Mouse (Mus musculus): ENCODE measurements around the gene Meis1. TPM values are rescaled to one million over a fixed set of nuclear protein-coding genes. Genes with fewer than 3 reads are reported as not detected.

Gene Meis1
- polyA plus RNA-seq (2016; fragmentation: Nextera tagmentation; extraction: Ambion mirVana), result 188 and 191 TPM in 2 replicates

DNA sequence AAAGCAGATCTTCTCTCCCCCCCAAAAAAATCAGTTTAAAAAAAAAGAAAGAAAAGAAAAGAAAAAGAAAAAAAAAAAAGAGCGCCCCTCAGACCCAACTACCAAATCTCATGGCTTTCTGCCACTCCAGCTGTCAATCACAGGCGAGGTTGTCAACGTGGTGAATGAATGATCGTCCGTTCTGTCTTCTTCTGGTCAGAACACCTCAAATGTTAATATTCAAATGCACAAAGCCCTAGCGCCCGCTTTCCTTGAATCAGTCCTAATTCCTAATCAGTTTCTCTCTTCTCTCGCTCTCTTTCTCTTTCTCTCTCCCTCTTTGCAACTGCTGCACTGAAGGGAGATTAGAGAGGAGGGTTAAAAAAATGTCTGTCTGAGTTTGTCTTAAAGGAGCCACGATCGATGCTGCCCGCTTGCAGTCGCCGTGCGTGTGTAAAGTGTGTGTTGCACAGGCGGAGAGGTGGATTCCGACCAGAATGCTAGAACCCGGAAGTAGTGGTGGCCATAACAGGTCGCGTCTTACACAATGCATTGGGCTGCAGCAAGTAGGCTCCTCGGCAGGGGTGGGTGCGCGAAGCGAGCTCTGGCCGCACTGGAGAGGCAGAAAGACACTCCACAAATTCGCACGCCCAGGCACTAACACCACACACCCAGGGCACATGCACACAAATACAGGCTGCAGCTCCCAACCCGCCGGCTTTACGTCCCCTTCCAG, at the start of gene Meis1:
Gene Meis1, minus strand, starts transcription at position 497 of the 715 bp plus-strand sequence.
- WGBS, result under 1% methylated on average over 29 of the region's 29 CpGs
- peaks cover 12% of the 10 kb centered on the region; the same call in 1 of the 2 replicates for H3K36me3 ChIP-seq
- peaks cover 30% of the 10 kb centered on the region for H3K4me1 ChIP-seq
- H3K4me2 ChIP-seq (replicated peaks), result peak within 1 kb of the TSS; percentile 92
- ATAC-seq (ENCODE audit: low FRiP score, low read depth), result peak; percentile 92
- H3K9ac ChIP-seq, result peak within 1 kb of the TSS; percentile 100
- no peaks in the 10 kb centered on the region for H3K9me3 ChIP-seq
- peak within 1 kb of the TSS; percentile 77 for H3K4me3 ChIP-seq
- no peaks in the 10 kb centered on the region for H3K27me3 ChIP-seq (replicated peaks)
- peak within 1 kb of the TSS; percentile 99 for H3K27ac ChIP-seq

DNA sequence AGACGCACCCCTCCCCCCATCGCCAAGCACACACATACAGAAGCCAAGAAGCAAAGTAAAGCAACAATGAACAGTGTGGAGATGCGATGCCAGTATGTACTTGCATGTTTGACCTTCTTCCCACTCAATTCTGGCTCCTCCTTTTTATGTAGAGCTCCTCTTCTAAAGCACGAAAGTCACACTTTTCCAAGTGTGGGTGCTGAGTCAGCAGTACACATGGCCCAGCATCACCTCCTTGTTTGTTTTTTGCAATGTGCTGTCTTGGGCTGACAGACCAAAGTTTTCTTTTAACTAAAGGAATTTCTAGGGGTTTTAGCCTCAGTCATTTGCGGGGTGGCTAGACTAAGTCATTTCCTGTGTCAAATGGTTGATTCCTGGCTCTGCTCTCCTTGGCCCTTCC, 48.5 kb upstream of the Meis1 start:
- no peak for ATAC-seq (ENCODE audit: low FRiP score, low read depth)
- Histone ChIP-seq H3K9ac (no peak overlapping the region), H3K4me1 (no peaks in the 10 kb centered on the region), H3K9me3 (no peaks in the 10 kb centered on the region), H3K36me3 (no peaks in the 10 kb centered on the region), H3K27ac (no peak overlapping the region), H3K4me3 (no peak overlapping the region), H3K4me2 (replicated peaks) (no peak overlapping the region), H3K27me3 (replicated peaks) (no peaks in the 10 kb centered on the region)
- 82% methylated on average over 5 of the region's 5 CpGs for WGBS

DNA sequence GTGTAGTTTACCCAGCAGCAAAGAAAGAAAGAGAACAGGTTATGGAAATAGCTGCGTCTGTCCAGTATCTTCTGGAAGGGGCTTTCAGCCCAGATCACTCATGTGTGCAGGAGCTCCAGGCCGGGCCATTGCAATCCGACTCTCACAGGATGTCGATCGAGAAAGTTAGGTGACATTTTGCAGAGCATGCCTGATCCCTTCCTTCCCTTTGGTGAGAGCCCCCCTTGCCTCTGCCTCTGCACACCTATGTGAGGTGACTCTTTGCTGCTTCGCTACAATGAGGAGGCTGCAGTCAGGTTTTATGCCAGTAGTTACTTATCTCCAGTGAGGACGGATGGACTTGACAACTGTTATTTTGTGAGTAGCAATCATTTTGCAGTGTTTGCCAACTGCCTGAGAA, 30.5 kb upstream of the Meis1 start:
- Histone ChIP-seq H3K9me3 (no peaks in the 10 kb centered on the region), H3K4me3 (no peak overlapping the region), H3K4me1 (0 out of 2 replicates have a peak, but pooled peaks cover 6% of the 10 kb centered on the region), H3K36me3 (no peaks in the 10 kb centered on the region), H3K4me2 (replicated peaks) (no peak overlapping the region), H3K27me3 (replicated peaks) (no peaks in the 10 kb centered on the region), H3K27ac (no peak overlapping the region), H3K9ac (no peak overlapping the region)
- no peak for ATAC-seq (ENCODE audit: low FRiP score, low read depth)
- WGBS, result 78% methylated on average over 7 of the region's 7 CpGs

DNA sequence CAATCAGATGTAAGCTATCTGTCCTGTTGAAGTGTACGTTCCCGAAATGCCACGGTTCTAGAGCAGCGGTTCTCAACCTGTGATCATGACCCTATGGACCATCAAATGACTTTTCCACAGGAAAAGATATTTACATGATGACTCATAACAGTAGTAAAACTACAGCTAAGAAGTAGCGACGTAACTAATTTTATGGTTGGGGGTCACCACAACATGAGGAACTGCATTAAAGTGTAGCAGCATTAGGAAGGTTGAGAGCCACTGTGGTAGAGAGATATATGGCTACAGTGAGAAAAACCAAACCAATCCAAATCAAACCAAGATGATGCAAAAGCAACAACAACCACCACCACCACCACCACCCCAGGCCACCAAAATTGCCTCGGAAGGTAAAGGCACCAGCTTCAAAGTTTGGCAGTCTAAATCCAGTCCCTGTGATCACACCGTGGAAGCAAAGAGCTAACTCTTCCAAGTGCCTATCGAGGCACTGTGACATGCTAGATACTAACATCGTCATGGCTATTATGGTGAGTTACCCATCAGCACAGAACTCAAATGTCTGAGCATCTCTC, 17.9 kb upstream of the Meis1 start:
- WGBS, result 93% methylated on average over 10 of the region's 10 CpGs
- H3K9me3 ChIP-seq, result no peaks in the 10 kb centered on the region

DNA sequence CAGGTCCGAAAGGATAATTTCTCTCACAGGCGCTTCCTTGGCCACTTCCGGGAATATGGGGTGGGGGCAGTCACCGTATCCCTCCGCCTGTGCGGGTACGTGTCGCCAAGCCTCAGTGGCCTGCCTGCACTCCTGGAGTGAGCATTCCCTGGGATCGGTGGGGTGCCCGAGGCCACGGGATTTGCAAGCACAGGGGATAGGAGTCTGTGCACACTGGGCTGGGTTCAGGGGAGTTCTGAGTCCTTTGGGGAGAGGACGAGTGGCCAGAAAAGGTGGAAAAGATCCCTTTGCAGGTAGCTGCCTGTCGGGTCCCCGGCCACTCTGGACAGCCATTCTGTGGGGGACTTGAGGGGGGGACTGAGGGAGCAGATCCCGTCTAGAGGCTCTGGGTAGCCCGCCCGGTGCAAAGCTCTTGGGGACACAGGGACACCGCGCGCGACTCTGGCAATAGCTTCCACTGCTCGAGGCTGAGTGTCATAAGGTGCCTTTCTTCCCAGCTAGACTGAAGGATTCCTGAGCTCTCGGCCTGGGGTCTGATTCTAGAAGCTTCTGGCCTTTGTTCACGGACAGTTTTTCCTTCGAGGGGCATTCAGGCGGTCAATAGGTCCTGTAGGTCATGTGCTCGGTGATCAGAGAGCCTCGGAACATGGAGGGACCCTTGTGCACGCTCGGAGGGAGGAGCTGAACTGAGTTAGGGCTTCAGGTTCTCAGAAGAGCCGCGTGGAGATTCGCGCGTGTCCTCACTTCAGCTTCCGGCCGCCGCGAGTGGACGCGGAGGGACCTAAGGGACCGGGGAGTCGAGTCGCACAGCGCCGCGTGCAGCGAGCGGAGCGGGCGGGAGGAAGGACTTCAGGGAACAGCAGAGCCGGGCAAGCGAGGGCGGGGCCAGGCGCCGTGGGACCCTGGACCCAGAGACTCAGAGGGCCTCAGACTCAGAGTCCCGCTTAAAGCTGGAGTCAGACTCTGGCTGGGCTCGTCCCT, 8.1 kb upstream of the Meis1 start:
- peak overlapping the region; percentile 51 for H3K4me3 ChIP-seq

More for the DNA sequence above, 17.9 kb upstream of the Meis1 start:
- ATAC-seq (ENCODE audit: low FRiP score, low read depth), result no peak
- Histone ChIP-seq H3K4me2 (replicated peaks) (no peak overlapping the region), H3K27ac (no peak overlapping the region), H3K27me3 (replicated peaks) (no peaks in the 10 kb centered on the region), H3K9ac (no peak overlapping the region), H3K4me1 (no peaks in the 10 kb centered on the region), H3K36me3 (no peaks in the 10 kb centered on the region), H3K4me3 (no peak overlapping the region)

DNA sequence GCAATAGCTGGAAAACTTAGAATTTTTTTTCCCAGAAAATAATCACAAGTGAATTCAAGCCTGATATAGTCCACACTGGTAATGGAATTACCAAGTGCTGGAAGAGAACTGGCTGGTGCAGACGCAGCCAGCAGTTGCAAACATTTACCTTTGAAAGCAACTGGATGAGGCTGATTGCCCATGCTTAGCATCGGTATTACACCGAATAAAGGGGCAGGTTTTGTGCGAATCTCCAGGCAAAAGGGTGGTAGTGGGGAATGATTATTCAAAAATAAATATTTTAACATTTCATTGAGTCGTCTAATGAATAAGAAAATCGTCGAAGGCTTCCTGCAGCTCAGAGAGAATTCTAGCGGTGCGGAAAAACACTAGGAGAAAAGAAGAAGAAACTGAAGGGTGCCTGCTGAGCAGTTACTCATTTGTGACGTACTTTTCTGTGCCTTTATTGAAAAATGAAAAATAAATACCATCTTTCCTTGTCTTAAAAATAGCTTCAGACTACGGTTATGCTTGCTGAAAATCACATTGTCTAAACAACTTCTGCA, 7.3 kb upstream of the Meis1 start:
- no peaks in the 10 kb centered on the region for H3K36me3 ChIP-seq
- 3% methylated on average over 11 of the region's 11 CpGs for WGBS
- H3K9ac ChIP-seq, result peak overlapping the region; percentile 79
- H3K27me3 ChIP-seq (replicated peaks), result no peaks in the 10 kb centered on the region
- peak overlapping the region; percentile 91 for H3K4me2 ChIP-seq (replicated peaks)
- peaks cover 36% of the 10 kb centered on the region for H3K4me1 ChIP-seq
- H3K4me3 ChIP-seq, result peak overlapping the region; percentile 51
- ATAC-seq (ENCODE audit: low FRiP score, low read depth), result no peak
- H3K9me3 ChIP-seq, result no peaks in the 10 kb centered on the region
- peak overlapping the region; percentile 28; the same call in 1 of the 2 replicates for H3K27ac ChIP-seq

More for the DNA sequence above, 8.1 kb upstream of the Meis1 start:
- WGBS, result under 1% methylated on average over 56 of the region's 58 CpGs
- ATAC-seq (ENCODE audit: low FRiP score, low read depth), result peak; percentile 85
- H3K27me3 ChIP-seq (replicated peaks), result no peaks in the 10 kb centered on the region
- H3K9me3 ChIP-seq, result no peaks in the 10 kb centered on the region
- no peaks in the 10 kb centered on the region for H3K36me3 ChIP-seq
- peak overlapping the region; percentile 91 for H3K4me2 ChIP-seq (replicated peaks)
- peak overlapping the region; percentile 79 for H3K9ac ChIP-seq
- H3K27ac ChIP-seq, result peak overlapping the region; percentile 28
- H3K4me1 ChIP-seq, result peaks cover 28% of the 10 kb centered on the region

DNA sequence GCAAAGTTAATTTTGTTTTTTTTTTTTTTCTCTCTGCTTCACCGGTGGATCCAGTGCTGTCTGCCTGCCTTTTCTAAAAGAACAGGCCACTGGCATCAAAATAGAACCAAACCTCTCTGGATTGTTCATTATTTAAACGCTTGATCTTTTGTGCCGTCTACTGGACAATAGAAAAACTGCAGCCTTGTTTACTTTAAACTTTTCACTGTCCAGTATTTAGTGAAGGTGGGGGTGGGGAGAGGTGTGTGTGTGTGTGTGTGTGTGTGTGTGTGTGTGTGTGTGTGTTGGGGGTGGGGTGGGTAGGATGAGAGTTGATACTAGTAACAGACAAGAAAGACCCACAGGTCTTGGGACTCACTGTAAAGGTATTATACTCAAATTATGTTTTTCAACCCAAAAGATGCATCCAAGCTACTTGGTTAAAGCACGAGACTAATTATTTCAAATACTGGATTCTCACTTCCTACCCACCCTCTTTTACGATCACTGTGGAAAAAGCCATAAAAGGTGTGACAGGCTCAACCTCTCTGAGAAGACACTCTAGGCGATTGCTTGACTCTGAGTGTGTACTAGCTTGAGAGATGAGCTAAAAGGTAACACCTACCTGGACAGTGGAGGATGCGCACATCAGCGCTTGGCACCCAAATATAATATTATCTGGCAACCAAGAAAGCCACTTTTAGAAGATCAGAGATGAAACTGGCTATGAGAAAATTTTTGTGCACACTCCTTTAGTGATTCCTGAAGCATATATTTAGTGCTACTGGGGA, 5.9 kb upstream of the Meis1 start:
- Histone ChIP-seq H3K36me3 (no peaks in the 10 kb centered on the region), H3K9ac (no peak overlapping the region), H3K4me3 (no peak overlapping the region), H3K9me3 (no peaks in the 10 kb centered on the region), H3K27me3 (replicated peaks) (no peaks in the 10 kb centered on the region), H3K27ac (no peak overlapping the region), H3K4me2 (replicated peaks) (no peak overlapping the region), H3K4me1 (peaks cover 41% of the 10 kb centered on the region)
- no peak for ATAC-seq (ENCODE audit: low FRiP score, low read depth)
- WGBS, result 24% methylated on average over 8 of the region's 8 CpGs

DNA sequence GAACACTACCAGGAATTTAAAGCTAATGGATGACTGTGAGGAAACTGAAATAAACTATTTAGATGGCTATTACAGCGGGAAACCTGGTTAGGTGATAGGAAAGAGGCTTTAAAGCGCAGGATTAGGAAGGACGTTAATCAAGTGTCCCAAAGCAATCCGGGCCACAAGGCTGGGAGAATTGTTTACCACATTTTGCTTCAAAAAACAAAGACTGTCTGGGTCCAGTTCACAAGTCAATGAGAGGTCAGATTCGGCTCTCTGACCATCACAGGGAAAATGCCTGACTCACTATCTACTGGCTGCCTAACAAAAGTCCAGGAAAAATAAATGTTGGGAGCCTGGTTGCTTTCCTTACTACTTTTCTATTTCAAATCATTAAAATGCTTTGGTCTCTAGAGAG, 4.6 kb upstream of the Meis1 start:
- WGBS, result 12% methylated on average over 5 of the region's 5 CpGs
- H3K27ac ChIP-seq, result no peak overlapping the region
- no peak overlapping the region for H3K9ac ChIP-seq
- no peaks in the 10 kb centered on the region for H3K27me3 ChIP-seq (replicated peaks)
- H3K4me2 ChIP-seq (replicated peaks), result peak overlapping the region; percentile 37
- no peaks in the 10 kb centered on the region for H3K36me3 ChIP-seq
- no peak overlapping the region for H3K4me3 ChIP-seq
- H3K9me3 ChIP-seq, result no peaks in the 10 kb centered on the region
- no peak for ATAC-seq (ENCODE audit: low FRiP score, low read depth)
- peaks cover 41% of the 10 kb centered on the region for H3K4me1 ChIP-seq

DNA sequence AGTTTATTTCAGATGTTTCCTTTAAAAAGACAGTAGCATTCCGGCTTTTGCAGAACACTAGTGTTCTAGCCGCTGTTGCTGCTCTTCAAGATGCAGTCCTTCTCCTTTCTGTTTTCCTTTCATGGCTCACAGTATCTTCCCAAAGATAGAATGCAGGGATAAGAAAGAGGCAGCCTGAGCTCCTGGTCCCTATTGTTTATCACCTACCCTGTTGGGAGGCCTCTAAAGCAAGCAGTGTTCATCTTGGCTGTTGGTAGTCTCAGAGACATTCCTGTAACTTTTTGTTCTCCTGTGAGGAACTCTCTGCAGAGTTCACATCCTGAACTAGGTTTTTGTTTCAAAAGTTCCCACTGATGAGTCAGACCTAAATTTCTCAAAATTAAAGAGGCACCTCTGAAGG, 3.8 kb upstream of the Meis1 start:
- ATAC-seq (ENCODE audit: low FRiP score, low read depth), result no peak
- H3K4me3 ChIP-seq, result no peak overlapping the region
- H3K4me2 ChIP-seq (replicated peaks), result peak overlapping the region; percentile 37
- peaks cover 39% of the 10 kb centered on the region for H3K4me1 ChIP-seq
- no peaks in the 10 kb centered on the region for H3K36me3 ChIP-seq
- no peaks in the 10 kb centered on the region for H3K9me3 ChIP-seq
- WGBS, result 9% methylated on average over 2 of the region's 2 CpGs
- H3K9ac ChIP-seq, result no peak overlapping the region
- H3K27ac ChIP-seq, result no peak overlapping the region
- H3K27me3 ChIP-seq (replicated peaks), result no peaks in the 10 kb centered on the region

DNA sequence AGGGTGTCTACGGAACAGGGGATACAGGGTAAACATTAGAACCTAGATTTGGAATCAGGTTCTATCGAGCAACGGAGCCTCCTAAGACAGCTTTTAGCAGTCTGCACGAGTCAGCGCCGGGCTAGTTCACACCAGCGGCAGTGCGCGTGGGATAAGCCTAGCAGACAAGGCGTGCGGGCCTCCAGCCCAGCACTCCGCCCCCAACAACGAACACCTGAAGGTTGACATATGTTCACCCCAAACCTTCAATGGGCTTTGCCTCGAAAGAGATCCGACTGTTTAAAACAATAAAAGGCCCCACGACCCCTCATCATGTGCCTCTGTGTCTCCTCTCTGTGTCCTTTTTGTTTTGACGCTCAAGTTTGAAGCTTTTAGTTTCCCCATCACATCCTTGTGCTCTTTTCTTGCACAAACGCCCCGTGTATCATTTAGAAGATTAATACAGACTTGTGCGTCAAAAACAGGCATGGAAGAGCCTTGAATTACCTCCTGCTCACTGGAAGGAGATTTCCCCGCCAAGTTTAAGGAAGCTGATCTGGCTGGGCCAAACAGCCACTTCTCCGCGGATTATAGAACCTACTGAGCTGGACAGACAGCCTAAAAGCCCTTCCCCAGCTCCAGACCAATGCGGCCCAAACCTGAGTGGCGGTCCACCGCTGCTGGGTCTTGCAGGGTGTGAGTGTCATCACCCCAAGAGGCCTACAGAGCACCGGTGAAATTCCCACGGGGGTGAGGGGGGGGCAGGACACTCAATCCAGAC, 2.3 kb upstream of the Meis1 start:
- WGBS, result 1% methylated on average over 28 of the region's 28 CpGs
- ATAC-seq (ENCODE audit: low FRiP score, low read depth), result peak; percentile 30
- peak overlapping the region; percentile 77 for H3K4me3 ChIP-seq
- H3K4me2 ChIP-seq (replicated peaks), result peak overlapping the region; percentile 92
- H3K9ac ChIP-seq, result peak overlapping the region; percentile 56
- H3K9me3 ChIP-seq, result no peaks in the 10 kb centered on the region
- peaks cover 32% of the 10 kb centered on the region for H3K4me1 ChIP-seq
- H3K36me3 ChIP-seq, result no peaks in the 10 kb centered on the region; the same call in 1 of the 2 replicates
- peak overlapping the region; percentile 78 for H3K27ac ChIP-seq
- H3K27me3 ChIP-seq (replicated peaks), result no peaks in the 10 kb centered on the region
